In the genomic region with DNA sequence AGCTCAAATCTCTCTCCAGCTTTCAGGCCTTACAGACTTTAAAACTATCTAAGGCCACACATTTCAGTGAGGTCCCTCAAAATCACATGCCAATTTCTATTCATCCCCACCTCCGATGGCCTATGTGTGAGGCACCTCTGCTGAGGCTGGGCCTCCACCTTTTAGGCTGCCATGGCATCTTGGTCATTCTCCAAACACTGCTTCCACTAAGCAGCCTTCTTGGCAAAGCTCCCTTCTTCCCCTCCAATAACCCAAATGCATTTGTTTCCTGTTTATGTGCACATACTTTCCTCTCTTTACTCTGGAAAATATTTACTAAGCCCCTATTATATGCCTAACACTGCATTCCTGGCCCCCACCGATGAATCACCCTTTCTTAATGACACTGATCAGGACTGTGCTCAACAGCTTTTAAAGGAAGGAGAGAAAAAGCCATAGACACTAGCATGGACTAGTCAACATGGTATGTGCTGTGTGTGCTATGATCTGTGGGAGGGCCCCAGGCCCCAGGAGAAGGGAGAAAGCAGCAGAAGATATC, we compare ENCODE assay signal across 11 mouse cellular contexts.
DNase-seq lines count a peak whose midpoint lies in the region; ATAC-seq and TF ChIP-seq lines count a peak whose summit lies in the region.
"Had no signal": no experiment of that assay in that cellular context is flagged by ENCODE, and none has a peak within 500 bp of the region (broad histone marks: within the 10 kb centered on the region; RNA-seq: fewer than 3 reads in every experiment).

No protein-coding gene starts in this region.

- no peak overlapping the region for H3K4me2 ChIP-seq in heart, embryonic 15.5 days
- no peak overlapping the region for H3K4me2 ChIP-seq in midbrain, embryonic 11.5 days
- H3K4me2 ChIP-seq in midbrain, postnatal 0 days (ENCODE audit: low read depth, low read length, poor library complexity, severe bottlenecking), result no peak overlapping the region
- H3K4me2 ChIP-seq in stomach, embryonic 16.5 days (ENCODE audit: low read depth, low read length), result no peak overlapping the region

- H3K9me3 ChIP-seq in heart, embryonic 15.5 days (replicated peaks), result no peaks in the 10 kb centered on the region
- H3K9me3 ChIP-seq in midbrain, embryonic 11.5 days (ENCODE audit: control insufficient read depth, low read length), result no peaks in the 10 kb centered on the region
- no peaks in the 10 kb centered on the region for H3K9me3 ChIP-seq in midbrain, postnatal 0 days (ENCODE audit: low read length)
- no peaks in the 10 kb centered on the region for H3K9me3 ChIP-seq in stomach, embryonic 16.5 days (replicated peaks; ENCODE audit: control insufficient read depth, low read length)

- DNase-seq in heart, postnatal 14 days, result no peak
- peak; percentile 56 for DNase-seq in midbrain, embryonic 11.5 days (ENCODE audit: low spot score, missing footprints)
- no peak for DNase-seq in midbrain, postnatal 0 days (ENCODE audit: low spot score)
- DNase-seq in cerebellum, postnatal 10 days, result peak; percentile 70 to 76
- no peak for DNase-seq in frontal cortex, adult 2 months (ENCODE audit: extremely low spot score in 1 of 2, low spot score in 1 of 2)
- DNase-seq in layer of hippocampus, postnatal 36 days, result no peak
- DNase-seq: gastrocnemius, postnatal 25 days; kidney, adult 9 months had no signal

- no peak overlapping the region for H3K27ac ChIP-seq in heart, embryonic 15.5 days
- H3K27ac ChIP-seq in midbrain, embryonic 11.5 days (ENCODE audit: low read depth, low read length), result no peak overlapping the region
- H3K27ac ChIP-seq in midbrain, postnatal 0 days (ENCODE audit: low read depth, low read length), result no peak overlapping the region
- H3K27ac ChIP-seq in stomach, embryonic 16.5 days (ENCODE audit: low read length), result peak overlapping the region; percentile 74

- WGBS in heart, embryonic 15.5 days, result 70% methylated on average over 2 of the region's 2 CpGs
- WGBS in midbrain, embryonic 11.5 days, result 87% methylated on average over 2 of the region's 2 CpGs
- WGBS in midbrain, postnatal 0 days, result 61% methylated on average over 2 of the region's 2 CpGs
- WGBS in stomach, embryonic 16.5 days, result 62% methylated on average over 2 of the region's 2 CpGs

- no peak overlapping the region for H3K9ac ChIP-seq in heart, embryonic 15.5 days
- H3K9ac ChIP-seq in midbrain, embryonic 11.5 days (ENCODE audit: low read length), result no peak overlapping the region
- H3K9ac ChIP-seq in midbrain, postnatal 0 days (replicated peaks; ENCODE audit: low read length, poor library complexity, severe bottlenecking), result no peak overlapping the region
- H3K9ac ChIP-seq in stomach, embryonic 16.5 days (ENCODE audit: low read length), result no peak overlapping the region

- intact Hi-C loops in heart, postnatal 14 days (cut with DNase I), result no loop called here

- no peak for TF ChIP-seq CTCF in midbrain, postnatal 0 days (IDR thresholded peaks at IDR 0.05)

- no peaks in the 10 kb centered on the region for H3K27me3 ChIP-seq in heart, embryonic 15.5 days
- no peaks in the 10 kb centered on the region for H3K27me3 ChIP-seq in midbrain, embryonic 11.5 days (ENCODE audit: control insufficient read depth, insufficient read depth, low read length)
- H3K27me3 ChIP-seq in midbrain, postnatal 0 days (ENCODE audit: insufficient read depth, low read length), result no peaks in the 10 kb centered on the region
- no peaks in the 10 kb centered on the region for H3K27me3 ChIP-seq in stomach, embryonic 16.5 days (ENCODE audit: control insufficient read depth, insufficient read depth, low read length)

- no peaks in the 10 kb centered on the region for H3K36me3 ChIP-seq in heart, embryonic 15.5 days
- H3K36me3 ChIP-seq in midbrain, embryonic 11.5 days (ENCODE audit: control insufficient read depth, insufficient read depth, low read length), result no peaks in the 10 kb centered on the region
- H3K36me3 ChIP-seq in midbrain, postnatal 0 days (ENCODE audit: insufficient read depth, low read length), result no peaks in the 10 kb centered on the region
- no peaks in the 10 kb centered on the region for H3K36me3 ChIP-seq in stomach, embryonic 16.5 days (ENCODE audit: control insufficient read depth, insufficient read depth, low read length)

- H3K4me1 ChIP-seq in heart, embryonic 15.5 days (replicated peaks), result peaks cover 16% of the 10 kb centered on the region
- H3K4me1 ChIP-seq in midbrain, embryonic 11.5 days (ENCODE audit: control insufficient read depth, insufficient read depth, low read length), result no peaks in the 10 kb centered on the region
- H3K4me1 ChIP-seq in midbrain, postnatal 0 days (ENCODE audit: insufficient read depth, low read length), result peaks cover 5% of the 10 kb centered on the region; the same call in 1 of the 2 replicates
- H3K4me1 ChIP-seq in stomach, embryonic 16.5 days (ENCODE audit: control insufficient read depth, insufficient read depth, low read length), result peaks cover 20% of the 10 kb centered on the region

- H3K4me3 ChIP-seq in heart, embryonic 15.5 days, result no peak overlapping the region
- no peak overlapping the region for H3K4me3 ChIP-seq in midbrain, embryonic 11.5 days (ENCODE audit: low read depth, low read length)
- no peak overlapping the region for H3K4me3 ChIP-seq in midbrain, postnatal 0 days (ENCODE audit: low read depth, low read length)
- no peak overlapping the region for H3K4me3 ChIP-seq in stomach, embryonic 16.5 days (replicated peaks; ENCODE audit: low read length)
- H3K4me3 ChIP-seq: myocyte had no signal

- ATAC-seq in heart, embryonic 15.5 days (replicated peaks; ENCODE audit: insufficient number of reproducible peaks, insufficient read depth, low FRiP score, low read depth), result 0 out of 2 replicates have a peak, but pooled peaks have one; percentile 23
- no peak for ATAC-seq in midbrain, embryonic 11.5 days (ENCODE audit: low FRiP score)
- ATAC-seq in midbrain, postnatal 0 days (ENCODE audit: low FRiP score), result no peak
- ATAC-seq in stomach, embryonic 16.5 days (ENCODE audit: insufficient read depth, low FRiP score), result no peak

Comparison
In these comparisons a context has a peak if more than half of its experiments do, and no peak if none do; other contexts are left out.
1. DNase-seq: peak in midbrain, embryonic 11.5 days (single experiment) and cerebellum, postnatal 10 days (2 of 2); none in heart, postnatal 14 days (0 of 2), midbrain, postnatal 0 days (single experiment), frontal cortex, adult 2 months (0 of 2) and layer of hippocampus, postnatal 36 days (0 of 2).